Mouse (Mus musculus): Measurements from ENCODE around the gene Cep57l1.

Gene Cep57l1

DNA sequence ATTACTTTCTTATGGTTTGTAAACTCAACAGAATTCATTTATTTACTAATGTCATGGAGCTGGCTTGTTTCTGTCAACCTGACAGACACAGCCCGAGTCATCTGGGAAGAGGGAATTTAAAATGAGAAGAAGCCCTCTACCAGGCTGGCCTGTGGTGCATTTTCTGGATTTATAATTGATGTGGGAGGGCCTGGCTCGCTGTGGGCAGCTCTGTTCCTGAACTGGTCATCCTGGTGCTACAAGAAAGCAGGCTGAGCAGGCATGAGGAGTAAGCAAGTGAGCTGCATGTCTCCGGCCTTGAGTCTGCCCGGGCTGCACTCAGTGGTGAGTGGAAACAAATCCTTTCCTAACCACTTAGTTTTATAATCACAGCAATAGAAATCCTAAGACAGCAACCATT, 65.7 kb downstream of the Cep57l1 start:
- no peak for DNase-seq (ENCODE audit: low read depth, low spot score)

DNA sequence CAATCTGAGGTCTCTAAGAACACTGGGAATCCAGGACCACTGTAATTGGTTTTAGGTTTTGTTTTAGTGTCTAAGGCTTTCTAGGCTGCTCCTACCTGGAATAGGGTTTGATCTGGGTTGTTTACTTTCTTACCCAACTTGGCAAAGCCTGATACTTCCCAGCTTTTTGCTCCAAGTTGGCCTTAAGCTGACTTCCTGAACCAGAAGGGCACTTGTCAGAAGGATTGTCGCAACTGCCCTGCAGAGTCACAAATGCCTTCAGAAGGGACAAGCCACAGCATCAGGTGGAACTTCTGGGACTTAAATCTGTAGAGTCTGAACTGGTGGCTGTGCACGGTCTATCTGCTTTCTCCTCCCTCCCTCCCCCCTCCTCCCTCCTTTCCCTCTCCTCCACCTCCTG, 69.5 kb downstream of the Cep57l1 start:
- no peak for DNase-seq (ENCODE audit: low read depth, low spot score)

DNA sequence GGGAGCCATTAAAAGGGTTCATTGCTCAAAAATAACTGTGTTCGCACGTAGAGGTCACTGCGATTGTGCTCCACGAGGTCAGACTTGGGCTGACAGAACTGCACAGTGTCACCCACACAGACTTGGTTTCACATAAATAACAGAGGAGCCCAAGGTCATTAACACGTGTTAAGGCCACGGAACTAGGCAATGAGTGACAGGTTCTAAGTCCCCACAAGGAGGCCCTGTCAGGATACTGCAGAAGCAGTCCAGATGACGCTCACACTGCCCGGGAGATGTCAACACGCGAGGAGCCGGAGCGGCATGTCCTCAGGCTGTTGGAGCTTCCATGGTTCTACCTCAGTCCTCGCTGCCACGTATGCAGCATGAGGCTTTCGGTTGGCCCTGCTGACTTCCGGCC, 72.4 kb downstream of the Cep57l1 start:
- no peak for DNase-seq (ENCODE audit: low read depth, low spot score)

DNA sequence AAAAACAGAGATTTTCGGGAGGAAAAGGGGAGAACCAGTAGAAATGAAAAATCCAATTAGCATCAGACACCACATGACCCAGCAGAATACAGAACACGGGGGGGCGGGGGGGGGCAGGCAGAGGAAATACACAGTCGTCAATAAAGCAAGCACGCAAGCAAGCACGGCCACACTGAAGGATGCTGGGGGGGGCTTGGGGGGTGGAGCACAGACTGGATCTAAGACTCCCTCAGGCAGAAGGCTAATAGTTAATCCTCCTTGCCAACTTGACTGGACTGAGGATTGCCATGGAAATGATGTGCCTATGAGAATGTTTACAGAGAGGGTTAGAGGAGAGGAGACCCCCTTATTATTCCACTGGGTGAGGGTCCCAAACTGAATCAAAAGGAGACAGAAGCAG, 74.3 kb downstream of the Cep57l1 start:
- DNase-seq (ENCODE audit: low read depth, low spot score) = no peak

DNA sequence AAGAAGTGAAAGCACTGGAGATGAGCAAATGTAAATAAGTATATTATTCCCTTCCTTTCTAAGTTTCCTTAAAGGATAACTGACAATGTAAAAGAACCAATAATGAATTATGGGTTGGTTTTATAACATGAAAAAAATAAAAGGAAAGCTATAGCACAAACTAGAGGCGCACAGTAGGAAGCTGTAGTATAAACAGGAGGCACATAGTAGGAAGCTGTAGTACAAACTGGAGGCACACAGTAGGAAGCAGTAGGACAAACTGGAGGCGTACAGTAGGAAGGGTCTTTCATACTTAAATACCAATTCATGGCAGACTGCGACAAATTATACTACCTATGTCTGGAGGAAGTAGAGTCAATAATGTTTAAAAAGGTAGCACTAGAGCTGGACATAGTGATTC, 76.5 kb downstream of the Cep57l1 start:
- DNase-seq (ENCODE audit: low read depth, low spot score) = no peak

DNA sequence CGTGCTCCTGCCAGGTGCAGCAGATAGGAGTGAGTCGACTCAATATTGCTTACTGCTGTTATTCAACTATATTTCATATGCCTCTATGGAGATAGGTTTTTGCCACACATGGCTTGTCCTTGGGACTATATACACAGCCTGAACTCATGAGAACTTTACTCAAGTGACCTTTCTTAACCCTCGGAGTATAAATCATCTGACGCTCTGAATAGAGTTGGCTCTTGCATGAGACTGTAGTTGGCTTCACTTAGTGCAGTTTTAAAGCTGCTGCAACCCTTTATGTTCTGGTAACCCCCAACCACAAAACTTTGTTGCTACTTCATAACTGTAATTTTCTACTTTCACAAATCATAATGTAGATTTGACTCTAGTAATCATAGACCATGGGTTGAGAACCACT, 77.7 kb downstream of the Cep57l1 start:
- no peak for DNase-seq (ENCODE audit: low read depth, low spot score)

DNA sequence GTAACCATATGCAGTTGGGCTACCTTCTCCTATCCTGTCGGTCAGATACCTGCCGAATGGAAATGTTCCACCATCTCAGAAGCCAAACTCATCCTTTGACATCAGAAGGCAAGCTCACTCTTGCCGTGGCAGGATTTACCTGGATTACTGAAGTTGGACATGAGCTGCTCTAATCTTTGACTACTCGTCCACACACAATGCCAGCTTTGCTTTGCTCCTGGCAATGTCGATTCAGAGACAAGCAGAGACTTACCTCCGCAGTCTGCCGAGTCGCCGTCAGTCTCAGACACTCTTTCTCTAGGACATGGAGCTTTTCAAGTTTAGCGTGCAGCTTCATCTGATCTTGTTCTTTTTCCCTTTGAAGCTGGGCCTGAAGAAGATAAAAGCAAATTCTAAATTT, 78.9 kb downstream of the Cep57l1 start:
- no peak for DNase-seq (ENCODE audit: low read depth, low spot score)

DNA sequence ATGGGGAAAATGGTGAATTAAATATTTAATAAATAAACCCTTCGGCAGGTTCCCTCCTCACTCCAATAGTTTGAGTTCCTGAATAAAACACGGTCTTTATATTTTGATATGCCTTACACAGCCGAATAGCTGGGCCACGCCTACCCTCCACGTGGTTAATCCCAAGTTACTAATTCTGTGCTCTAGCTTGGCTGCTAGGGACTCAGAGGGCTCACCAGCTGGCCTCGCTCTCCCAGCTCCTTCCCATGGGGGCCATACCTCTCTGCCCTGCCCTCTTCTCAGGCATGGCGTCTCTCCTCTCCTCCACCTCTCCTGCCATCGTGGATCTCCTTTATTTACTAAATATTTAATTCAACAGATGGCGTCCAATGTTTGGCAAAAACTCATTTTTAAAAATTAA, 83.5 kb downstream of the Cep57l1 start:
- no peak for DNase-seq (ENCODE audit: low read depth, low spot score)

DNA sequence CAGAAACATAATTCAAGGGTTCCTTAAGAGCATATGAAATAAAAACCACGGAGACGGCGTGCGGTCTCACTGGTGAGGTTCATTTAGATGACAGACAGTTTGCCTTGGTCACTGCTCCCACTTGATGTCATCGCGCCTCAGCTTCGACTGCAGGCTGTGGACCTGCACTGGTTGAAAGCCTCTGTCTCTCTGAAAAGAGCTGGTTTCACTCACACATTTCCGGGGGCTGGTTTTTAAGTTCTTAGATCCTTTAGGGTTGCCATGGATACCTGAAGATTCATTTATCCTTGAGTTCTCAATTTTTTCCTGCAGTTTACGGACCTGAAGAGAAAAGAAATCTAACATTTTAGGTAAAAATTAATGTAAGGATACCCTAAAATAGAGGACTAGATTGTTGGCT, 90.1 kb downstream of the Cep57l1 start:
- DNase-seq (ENCODE audit: low read depth, low spot score) = no peak

DNA sequence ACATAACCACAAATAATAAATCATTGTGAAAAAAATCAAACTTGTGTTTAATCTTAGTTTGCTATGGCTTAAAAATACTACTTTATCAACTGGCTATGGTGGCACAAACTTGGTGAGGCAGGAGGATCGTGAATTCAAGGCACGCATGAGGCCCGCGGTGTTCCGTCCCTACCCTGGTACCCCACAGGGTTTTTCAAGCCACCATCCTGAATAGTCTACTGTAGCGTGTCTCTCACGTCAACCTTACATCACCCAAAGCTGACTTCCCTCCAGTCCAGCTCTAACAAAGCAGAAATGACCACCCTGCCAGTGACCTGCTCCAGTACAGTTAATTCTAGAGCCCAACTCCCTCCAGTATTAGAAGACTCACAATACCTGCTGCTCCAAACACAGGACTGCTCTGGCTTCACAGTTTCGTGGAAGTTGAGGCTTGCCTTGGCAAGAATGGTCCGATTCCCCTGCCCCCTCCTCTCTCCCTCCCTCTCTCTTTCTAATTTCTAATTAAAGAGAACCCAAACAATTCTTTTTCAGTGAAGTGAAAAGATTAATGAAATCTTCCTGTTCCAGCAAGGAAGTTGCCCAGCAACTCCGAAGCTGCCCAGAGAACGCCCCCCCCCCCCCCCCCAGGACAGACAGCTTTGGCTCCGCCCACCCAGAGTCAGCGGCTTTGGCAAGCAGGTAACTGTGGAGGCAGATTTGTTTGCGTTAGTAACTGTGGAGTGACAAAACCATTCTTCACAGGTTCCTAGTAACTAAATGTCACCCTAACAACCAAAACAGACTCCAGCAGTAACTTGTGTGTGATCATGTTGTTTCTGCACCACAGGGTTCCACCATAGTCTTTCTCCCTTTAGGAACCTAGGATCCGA, 93.4 kb downstream of the Cep57l1 start, which contains the start of gene Ccdc162:
Gene Ccdc162, minus strand, starts transcription at position 606 of the 869 bp plus-strand sequence.
- DNase-seq (ENCODE audit: low read depth, low spot score) = no peak

DNA sequence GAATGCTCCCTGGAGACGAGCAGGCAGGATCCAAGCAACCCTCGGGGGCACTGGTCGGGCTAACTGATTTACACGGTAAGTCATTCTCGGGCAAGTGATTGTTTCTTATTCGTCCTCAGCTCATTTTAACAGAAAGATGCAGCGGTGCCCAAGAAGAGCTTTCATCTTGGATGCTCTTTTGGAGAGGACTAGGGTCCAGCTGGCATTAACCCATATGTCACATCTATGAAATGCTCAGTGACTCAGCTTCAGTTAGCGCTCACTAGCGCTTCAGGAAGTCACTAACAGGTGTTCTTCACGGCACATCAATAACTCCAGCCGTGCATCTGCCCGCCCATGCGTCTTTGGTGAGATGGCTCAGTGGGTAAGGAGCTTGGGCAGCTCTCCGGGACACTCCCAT, 94.1 kb downstream of the Cep57l1 start:
- no peak for DNase-seq (ENCODE audit: low read depth, low spot score)

DNA sequence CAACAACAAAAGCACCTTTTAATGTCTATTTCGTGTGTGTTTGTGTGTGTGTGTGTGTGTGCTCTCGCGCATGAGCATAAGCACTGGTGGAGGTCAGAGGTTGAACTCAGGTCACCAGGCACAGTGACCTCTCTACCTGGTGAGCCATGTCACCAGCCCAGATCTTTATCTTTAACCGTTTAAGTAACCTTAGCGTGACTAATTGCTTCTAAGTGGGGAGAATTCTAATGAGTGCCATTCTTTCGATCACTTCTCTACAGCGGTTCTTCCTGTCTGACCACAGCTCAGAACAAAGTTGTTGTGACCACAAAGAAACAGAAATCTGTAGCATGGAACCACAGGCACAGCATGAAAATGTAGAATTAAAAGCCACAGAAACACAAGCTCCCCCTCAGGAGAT, 98.2 kb downstream of the Cep57l1 start:
- peak; percentile 10 for DNase-seq (ENCODE audit: low read depth, low spot score)

DNA sequence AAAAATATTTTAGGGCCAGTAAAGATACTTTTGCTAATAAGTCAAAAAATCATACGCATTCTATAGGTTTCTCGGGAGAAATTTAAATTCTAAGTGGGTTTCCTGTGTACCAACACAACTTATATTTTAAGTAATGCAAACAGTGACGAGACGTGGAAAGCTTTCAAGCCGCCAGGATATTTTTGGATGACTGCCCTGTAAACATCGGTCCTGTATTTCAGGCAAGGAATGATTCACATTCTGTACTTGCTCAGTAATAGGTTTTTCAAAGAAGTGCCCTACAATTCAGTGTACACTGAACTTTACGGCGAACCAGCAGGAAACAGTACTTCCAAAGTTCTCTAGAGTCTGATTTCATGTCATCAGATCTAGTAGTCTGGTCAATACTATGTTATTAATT, 98.9 kb downstream of the Cep57l1 start:
- no peak for DNase-seq (ENCODE audit: low read depth, low spot score)

DNA sequence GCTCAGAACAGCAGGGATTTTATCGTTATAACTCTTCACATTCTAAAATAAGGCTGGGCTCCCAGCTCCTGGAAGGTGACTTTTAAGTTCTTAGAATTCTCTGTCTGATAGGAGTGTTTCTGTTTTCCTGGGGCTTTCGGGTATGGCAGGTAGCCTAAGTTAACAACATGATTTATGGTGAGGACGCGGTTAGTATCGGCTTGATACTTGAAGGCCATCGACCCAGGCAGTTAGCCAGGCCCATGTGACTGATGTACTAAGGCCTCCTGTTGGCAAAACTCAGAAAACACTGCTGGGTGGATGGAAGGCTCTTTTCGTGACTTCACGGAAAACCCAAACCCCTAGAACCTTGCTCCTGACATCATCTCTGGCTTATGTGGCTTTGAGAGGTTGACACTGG, 100.3 kb downstream of the Cep57l1 start:
- DNase-seq (ENCODE audit: low read depth, low spot score) = peak; percentile 8

DNA sequence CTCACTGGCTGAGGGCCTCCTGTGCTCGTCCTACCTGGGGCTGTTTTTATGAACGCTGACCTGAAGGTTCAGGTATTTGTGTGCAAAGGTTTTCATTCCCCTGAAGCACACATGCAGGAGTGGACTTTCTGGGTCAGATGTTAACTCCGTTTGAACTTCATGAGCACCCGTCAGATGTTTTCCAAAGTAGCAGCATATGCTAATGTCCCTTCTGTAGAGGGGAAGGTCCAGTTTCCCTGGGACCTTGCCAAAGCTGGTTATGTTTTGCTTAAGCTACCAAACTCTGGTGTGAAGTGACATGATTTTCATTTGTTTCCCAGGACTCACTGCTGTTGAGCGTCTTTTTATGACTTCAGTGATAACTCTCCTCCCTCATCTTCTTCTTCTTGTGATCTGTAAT, 110.0 kb downstream of the Cep57l1 start:
- DNase-seq (ENCODE audit: low read depth, low spot score) = no peak

DNA sequence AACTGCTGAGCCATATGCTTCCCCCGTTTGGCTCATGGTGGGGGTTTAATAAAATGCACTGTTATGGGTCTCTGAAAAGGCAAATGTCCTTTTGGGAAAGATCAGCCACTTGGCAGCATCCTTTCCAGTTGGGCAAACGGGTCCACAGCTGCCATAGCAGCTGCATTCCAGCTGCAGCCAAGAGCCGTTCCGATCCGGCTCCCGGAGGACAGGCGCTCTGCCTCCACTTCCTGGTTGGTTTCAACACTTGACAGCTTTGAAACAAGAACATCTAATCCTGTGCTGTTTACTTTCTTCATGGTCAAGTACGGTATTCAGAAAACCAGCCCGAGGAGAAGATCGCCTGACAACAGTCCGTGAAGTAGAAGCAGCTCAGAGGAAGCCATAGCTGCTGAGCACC, 112.6 kb downstream of the Cep57l1 start:
- no peak for DNase-seq (ENCODE audit: low read depth, low spot score)

DNA sequence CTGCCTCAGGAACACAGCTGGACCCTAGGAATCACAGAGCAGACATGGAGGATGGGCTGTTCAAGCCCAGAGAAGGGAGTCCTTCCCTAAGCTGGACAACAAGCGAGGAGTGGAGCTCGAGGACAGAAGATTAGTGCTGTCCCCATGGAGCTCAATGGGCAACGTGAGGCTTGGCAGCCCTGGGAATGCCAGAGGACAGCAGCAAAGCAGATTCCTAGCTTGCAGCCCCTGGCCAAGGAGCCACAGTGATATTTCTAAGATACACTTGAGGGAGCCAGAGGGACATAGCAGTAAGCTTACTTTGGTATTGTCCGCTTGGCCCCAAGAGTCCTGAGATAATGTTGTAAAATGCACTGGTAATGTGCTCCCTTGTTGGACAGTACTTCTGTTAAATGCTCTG, 118.7 kb downstream of the Cep57l1 start:
- no peak for DNase-seq (ENCODE audit: low read depth, low spot score)

DNA sequence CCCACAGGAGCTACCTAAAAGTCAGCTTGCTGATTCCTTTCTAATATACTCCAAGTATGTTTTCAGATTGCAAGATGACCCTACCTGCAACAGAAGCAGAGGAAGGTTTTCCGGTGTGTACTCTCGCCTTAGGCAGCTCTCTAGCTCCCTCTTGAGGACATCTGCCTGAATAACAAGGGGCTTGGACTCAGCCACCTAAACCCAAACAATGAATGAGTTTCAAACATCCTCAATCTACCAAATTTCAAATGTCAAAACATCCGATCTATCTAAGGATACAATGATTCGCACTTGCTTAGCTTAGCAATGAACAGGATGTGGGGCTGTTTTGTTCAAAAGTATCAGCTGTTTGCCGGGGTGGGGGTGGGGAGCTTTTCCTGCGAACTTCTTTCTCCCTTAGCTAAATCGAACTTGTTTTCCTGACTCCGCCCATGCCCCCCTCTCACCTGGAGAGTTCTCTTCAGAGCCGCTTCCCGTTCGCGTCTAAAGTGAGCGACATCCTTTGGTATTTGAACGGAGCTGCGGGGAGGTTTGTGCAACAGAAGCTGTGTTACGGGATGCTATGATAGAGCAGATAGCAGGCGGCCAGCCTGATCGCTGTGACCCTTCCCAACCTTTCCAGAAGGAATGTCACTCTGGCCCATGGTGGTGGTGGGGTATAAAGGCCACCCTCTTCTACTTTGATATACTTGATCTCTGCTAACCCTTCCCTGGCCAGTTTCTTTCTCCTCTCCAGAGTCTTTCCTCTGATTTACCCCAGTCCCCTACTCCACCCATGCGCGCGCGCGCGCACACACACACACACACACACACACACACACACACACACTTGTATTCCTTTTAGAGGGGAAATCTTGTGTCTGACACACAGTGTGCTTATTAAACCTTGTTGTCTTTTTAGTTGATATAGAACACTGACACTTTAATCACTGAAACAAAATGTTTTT, 119.5 kb downstream of the Cep57l1 start:
- DNase-seq (ENCODE audit: low read depth, low spot score) = peak; percentile 89

DNA sequence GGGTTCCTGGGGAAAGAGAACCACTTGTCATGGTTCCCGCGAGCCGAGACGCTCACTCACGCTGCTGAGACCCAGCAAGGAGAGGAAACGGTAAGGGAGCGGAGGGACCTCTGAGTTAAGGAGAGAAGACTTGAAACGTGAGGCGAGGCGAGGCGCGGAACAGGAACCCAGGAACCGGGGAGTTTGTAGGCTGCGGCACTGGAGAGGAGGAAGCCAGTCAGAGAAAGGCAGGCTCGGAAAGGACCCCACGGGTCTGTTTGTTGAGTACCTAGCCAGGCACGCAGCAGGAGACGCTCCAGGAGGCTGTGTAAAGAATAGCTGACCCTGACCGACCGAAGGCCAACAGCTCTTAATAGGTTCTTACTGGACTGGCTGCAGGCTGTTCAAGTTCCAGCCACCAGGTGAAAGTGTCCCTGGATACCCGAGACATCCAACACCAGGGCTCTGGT, 125.1 kb downstream of the Cep57l1 start:
- DNase-seq (ENCODE audit: low read depth, low spot score) = peak; percentile 29

DNA sequence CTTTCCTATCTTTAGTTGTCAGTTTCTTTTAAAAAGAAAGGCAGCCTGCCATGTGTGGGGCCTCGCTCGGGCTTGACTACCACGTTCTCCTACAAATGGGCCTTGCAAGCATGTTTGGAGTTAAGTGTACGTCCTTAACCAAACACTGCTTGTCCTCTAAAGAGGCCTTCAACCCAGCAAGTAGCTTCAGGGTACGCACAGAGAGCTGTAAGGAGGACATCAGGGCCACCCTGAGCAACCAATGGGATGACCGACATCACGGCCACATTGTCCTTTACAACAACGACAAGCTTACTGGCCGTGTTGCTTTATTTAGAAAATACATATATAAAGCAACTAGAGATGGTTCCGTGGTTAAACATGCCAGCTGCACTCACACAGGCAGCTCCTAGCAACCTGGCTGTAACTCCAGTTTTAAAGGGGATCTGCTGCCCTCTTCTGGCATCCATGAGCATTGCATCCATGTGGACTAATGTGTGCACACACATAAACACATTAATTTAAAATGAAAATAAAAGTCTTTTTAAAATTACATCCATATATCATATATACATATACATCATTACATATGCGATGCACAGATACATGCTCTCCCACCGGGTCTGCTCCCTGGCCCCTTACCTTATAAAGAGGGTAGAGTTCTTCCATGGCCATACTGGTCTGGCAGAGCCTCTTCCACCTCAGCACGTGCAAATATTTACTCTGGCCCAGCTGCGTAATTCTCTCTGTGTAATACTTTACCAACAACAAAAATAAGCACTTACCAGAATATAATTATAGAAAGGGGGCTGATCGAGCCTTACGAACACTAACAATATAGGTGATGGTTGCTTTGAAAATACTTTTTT, 126.9 kb downstream of the Cep57l1 start:
- peak; percentile 91 for DNase-seq (ENCODE audit: low read depth, low spot score)

DNA sequence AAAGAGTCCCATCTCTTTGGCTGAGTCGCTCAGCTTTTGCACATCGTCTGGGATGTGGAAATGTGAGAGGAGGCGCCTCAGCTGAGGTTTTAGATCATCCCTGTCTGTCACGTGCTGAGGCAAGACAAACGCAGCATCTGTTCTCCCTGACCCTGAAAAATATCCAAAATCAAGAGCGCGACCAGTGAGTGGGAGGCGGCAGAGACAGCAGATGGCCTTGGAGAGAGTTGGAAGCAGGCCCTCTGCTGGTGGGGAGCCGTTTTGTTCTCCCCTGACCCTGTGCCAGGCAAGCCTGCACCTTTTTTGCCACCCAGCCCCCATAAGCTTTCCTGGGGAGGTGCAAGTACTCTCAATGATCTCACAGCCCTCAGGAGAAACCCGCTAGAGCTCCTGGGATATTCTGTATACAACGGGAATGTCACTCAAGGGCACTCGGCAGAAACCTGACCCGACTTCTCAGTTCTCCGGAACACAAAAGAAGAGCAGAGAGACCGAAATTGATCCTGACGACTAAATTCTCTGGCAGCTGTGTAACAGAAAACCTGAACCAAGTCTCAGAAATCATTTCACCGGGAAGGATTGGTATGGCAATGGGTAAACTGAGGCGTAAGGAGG, 130.8 kb downstream of the Cep57l1 start:
- peak; percentile 77 for DNase-seq (ENCODE audit: low read depth, low spot score)

All from CD4-positive, CD25-positive, alpha-beta regulatory T cell, adult 2 months (primary cell).